Mouse (Mus musculus) midbrain, embryonic 15.5 days (tissue): ENCODE results near the gene Fam104a. TPM values are rescaled to one million over a fixed set of nuclear protein-coding genes. Genes with fewer than 3 reads are reported as not detected.
A peak's percentile ranks its signal among the peaks of the same experiment; 100 is the strongest.

Experiments used
- ATAC-seq: fragments of 200-750 bp; cut with Nextera tagmentation; replicated peaks from 2 replicates; pipeline ENCODE4 v1.8.0; 2017; ENCODE audit warnings: moderate TSS enrichment
- H3K27ac ChIP-seq: fragments of 300-500 bp; sonication (generic); 2 replicates; pipeline ENCODE4 v1.5.1; 2015; ENCODE audit warnings: mild to moderate bottlenecking, inconsistent platforms
- H3K27me3 ChIP-seq: fragments of 300-500 bp; sonication (generic); replicated peaks from 2 replicates; pipeline ENCODE4 v1.6.1; 2015; ENCODE audit warnings: inconsistent platforms
- H3K36me3 ChIP-seq: fragments of 300-500 bp; sonication (generic); replicated peaks from 2 replicates; pipeline ENCODE4 v1.6.1; 2015; ENCODE audit warnings: inconsistent platforms
- H3K4me1 ChIP-seq: fragments of 300-500 bp; sonication (generic); 2 replicates; pipeline ENCODE4 v1.6.1; 2015; ENCODE audit warnings: inconsistent platforms
- H3K4me2 ChIP-seq: fragments of 300-500 bp; sonication (generic); 2 replicates; pipeline ENCODE4 v1.6.1; 2015; ENCODE audit warnings: inconsistent platforms, mild to moderate bottlenecking, moderate library complexity
- H3K4me3 ChIP-seq: fragments of 300-500 bp; sonication (generic); 2 replicates; pipeline ENCODE4 v1.5.1; 2015; ENCODE audit warnings: mild to moderate bottlenecking, inconsistent platforms
- H3K9ac ChIP-seq: fragments of 300-500 bp; sonication (generic); 2 replicates; pipeline ENCODE4 v1.6.1; 2015; ENCODE audit warnings: mild to moderate bottlenecking, inconsistent platforms
- H3K9me3 ChIP-seq: fragments of 300-500 bp; sonication (generic); 2 replicates; pipeline ENCODE4 v1.6.1; 2016; ENCODE audit warnings: inconsistent platforms
- WGBS: fragments of 180-500 bp; shearing (Covaris S2); methylation state at CpG from one replicate; pipeline ENCODE4 v1.1.7; 2015; ENCODE audit warnings: mixed read lengths; 5-methylcytosine and 5-hydroxymethylcytosine counted together
- polyA plus RNA-seq: library from polyadenylated mRNA; unstranded; fragments of >200 nt; fragmentation: Nextera tagmentation; extraction: Ambion mirVana; gene quantifications from 2 replicates; pipeline ENCODE4 v1.2.1, GENCODE M21; 2015

Gene Fam104a
- polyA plus RNA-seq, 1 experiment from 2014 or later: 42.9 TPM

GRCm38 (mm10) chr11:113697571-113697970 is 13.6 kb upstream of the Fam104a start:
- WGBS: 24% methylated on average over 5 of the region's 5 CpGs

GRCm38 (mm10) chr11:113691851-113692250 is 7.9 kb upstream of the Fam104a start:
- H3K27ac ChIP-seq: no peak overlapping the region
- H3K9ac ChIP-seq: no peak overlapping the region
- no peak overlapping the region for H3K4me2 ChIP-seq
- peaks cover 3% of the 10 kb centered on the region for H3K4me1 ChIP-seq
- H3K9me3 ChIP-seq: no peaks in the 10 kb centered on the region
- peaks cover 60% of the 10 kb centered on the region for H3K36me3 ChIP-seq
- ATAC-seq: no peak
- H3K4me3 ChIP-seq: no peak overlapping the region
- H3K27me3 ChIP-seq: no peaks in the 10 kb centered on the region
- 76% methylated on average over 3 of the region's 3 CpGs for WGBS

More at GRCm38 (mm10) chr11:113697571-113697970, 13.6 kb upstream of the Fam104a start:
- no peaks in the 10 kb centered on the region for H3K27me3 ChIP-seq
- H3K9me3 ChIP-seq: no peaks in the 10 kb centered on the region
- H3K4me2 ChIP-seq: no peak overlapping the region
- ATAC-seq: no peak
- H3K4me1 ChIP-seq: no peaks in the 10 kb centered on the region
- H3K4me3 ChIP-seq: no peak overlapping the region
- H3K36me3 ChIP-seq: peaks cover 34% of the 10 kb centered on the region
- H3K9ac ChIP-seq: no peak overlapping the region
- no peak overlapping the region for H3K27ac ChIP-seq

- WGBS: 87% methylated on average over 5 of the region's 5 CpGs
- H3K36me3 ChIP-seq: peaks cover 57% of the 10 kb centered on the region
- no peak for ATAC-seq
These were observed 7.4 kb upstream of the Fam104a start for GRCm38 (mm10) chr11:113691318-113691717.

GRCm38 (mm10) chr11:113690506-113690905 is 6.6 kb upstream of the Fam104a start:
- peaks cover 15% of the 10 kb centered on the region for H3K4me1 ChIP-seq
- no peak for ATAC-seq
- H3K9me3 ChIP-seq: no peaks in the 10 kb centered on the region
- H3K4me3 ChIP-seq: no peak overlapping the region
- H3K36me3 ChIP-seq: peaks cover 52% of the 10 kb centered on the region
- no peak overlapping the region for H3K4me2 ChIP-seq
- WGBS: 92% methylated on average over 12 of the region's 12 CpGs
- H3K27ac ChIP-seq: no peak overlapping the region
- H3K27me3 ChIP-seq: no peaks in the 10 kb centered on the region
- no peak overlapping the region for H3K9ac ChIP-seq

More at GRCm38 (mm10) chr11:113691318-113691717, 7.4 kb upstream of the Fam104a start:
- no peaks in the 10 kb centered on the region for H3K9me3 ChIP-seq
- H3K4me3 ChIP-seq: no peak overlapping the region
- no peaks in the 10 kb centered on the region for H3K27me3 ChIP-seq
- no peak overlapping the region for H3K4me2 ChIP-seq
- peaks cover 9% of the 10 kb centered on the region for H3K4me1 ChIP-seq
- no peak overlapping the region for H3K9ac ChIP-seq
- H3K27ac ChIP-seq: no peak overlapping the region

GRCm38 (mm10) chr11:113687031-113687430 is 3.1 kb upstream of the Fam104a start:
- 38% methylated on average over 2 of the region's 2 CpGs for WGBS
- no peak for ATAC-seq
- Histone ChIP-seq H3K9me3 (no peaks in the 10 kb centered on the region), H3K27ac (no peak overlapping the region), H3K4me2 (no peak overlapping the region), H3K36me3 (peaks cover 21% of the 10 kb centered on the region), H3K27me3 (no peaks in the 10 kb centered on the region), H3K9ac (no peak overlapping the region), H3K4me3 (no peak overlapping the region), H3K4me1 (peaks cover 35% of the 10 kb centered on the region)

- Histone ChIP-seq H3K4me1 (peaks cover 47% of the 10 kb centered on the region), H3K9ac (peak overlapping the region; percentile 74), H3K9me3 (no peaks in the 10 kb centered on the region), H3K4me3 (peak overlapping the region; percentile 80), H3K4me2 (peak overlapping the region; percentile 86), H3K27me3 (no peaks in the 10 kb centered on the region), H3K27ac (peak overlapping the region; percentile 88), H3K36me3 (peaks cover 18% of the 10 kb centered on the region)
- ATAC-seq: peak; percentile 0; the same call in 1 of the 2 replicates
- WGBS: 42% methylated on average over 25 of the region's 25 CpGs
These were observed 912 bp upstream of the Fam104a start for GRCm38 (mm10) chr11:113684707-113685426.

- under 1% methylated on average over 24 of the region's 38 CpGs for WGBS
- Histone ChIP-seq H3K9ac (peak overlapping the region; percentile 77), H3K9me3 (no peaks in the 10 kb centered on the region), H3K36me3 (peaks cover 5% of the 10 kb centered on the region; the same call in 1 of the 2 replicates), H3K27me3 (no peaks in the 10 kb centered on the region), H3K4me1 (peaks cover 48% of the 10 kb centered on the region), H3K27ac (peak overlapping the region; percentile 88), H3K4me3 (peak overlapping the region; percentile 80), H3K4me2 (peak overlapping the region; percentile 86)
- no peak for ATAC-seq
These were observed 363 bp downstream of the Fam104a start for GRCm38 (mm10) chr11:113683627-113683956.

GRCm38 (mm10) chr11:113682897-113683626 is 893 bp downstream of the Fam104a start:
- peaks cover 50% of the 10 kb centered on the region for H3K4me1 ChIP-seq
- H3K4me2 ChIP-seq: peak overlapping the region; percentile 86
- peak overlapping the region; percentile 80 for H3K4me3 ChIP-seq
- peak overlapping the region; percentile 77 for H3K9ac ChIP-seq
- no peaks in the 10 kb centered on the region for H3K27me3 ChIP-seq
- H3K36me3 ChIP-seq: no peaks in the 10 kb centered on the region
- peak; percentile 24 for ATAC-seq
- H3K9me3 ChIP-seq: no peaks in the 10 kb centered on the region
- 1% methylated on average over 38 of the region's 38 CpGs for whole genome bisulfite sequencing
- H3K27ac ChIP-seq: peak overlapping the region; percentile 88

GRCm38 (mm10) chr11:113681979-113682378 is 2.0 kb downstream of the Fam104a start:
- H3K9ac ChIP-seq: no peak overlapping the region
- H3K4me3 ChIP-seq: no peak overlapping the region; the same call in 1 of the 2 replicates
- H3K4me2 ChIP-seq: peak overlapping the region; percentile 86; the same call in 1 of the 2 replicates

GRCm38 (mm10) chr11:113680954-113681353 is 3.0 kb downstream of the Fam104a start:
- peaks cover 39% of the 10 kb centered on the region for H3K4me1 ChIP-seq
- H3K4me2 ChIP-seq: no peak overlapping the region
- H3K4me3 ChIP-seq: no peak overlapping the region
- H3K36me3 ChIP-seq: 0 out of 2 replicates have a peak, but pooled peaks cover 5% of the 10 kb centered on the region
- no peak overlapping the region for H3K27ac ChIP-seq
- no peak overlapping the region for H3K9ac ChIP-seq
- no peaks in the 10 kb centered on the region for H3K9me3 ChIP-seq
- H3K27me3 ChIP-seq: no peaks in the 10 kb centered on the region
- WGBS: 84% methylated on average over 2 of the region's 2 CpGs
- ATAC-seq: no peak

More at GRCm38 (mm10) chr11:113681979-113682378, 2.0 kb downstream of the Fam104a start:
- H3K4me1 ChIP-seq: peaks cover 48% of the 10 kb centered on the region
- no peaks in the 10 kb centered on the region for H3K36me3 ChIP-seq
- H3K9me3 ChIP-seq: no peaks in the 10 kb centered on the region
- no peak overlapping the region for H3K27ac ChIP-seq
- no peak for ATAC-seq
- no peaks in the 10 kb centered on the region for H3K27me3 ChIP-seq

- H3K4me1 ChIP-seq: peaks cover 27% of the 10 kb centered on the region
- no peak overlapping the region for H3K9ac ChIP-seq
- WGBS: 92% methylated on average over 8 of the region's 8 CpGs
- H3K4me3 ChIP-seq: no peak overlapping the region
- H3K36me3 ChIP-seq: peaks cover 5% of the 10 kb centered on the region; the same call in 1 of the 2 replicates
- no peak overlapping the region for H3K27ac ChIP-seq
- no peaks in the 10 kb centered on the region for H3K9me3 ChIP-seq
- H3K4me2 ChIP-seq: no peak overlapping the region
- no peaks in the 10 kb centered on the region for H3K27me3 ChIP-seq
- ATAC-seq: no peak
These were observed 5.6 kb downstream of the Fam104a start for GRCm38 (mm10) chr11:113678373-113678772.

- Histone ChIP-seq H3K36me3 (peaks cover 7% of the 10 kb centered on the region; the same call in 1 of the 2 replicates), H3K4me3 (no peak overlapping the region), H3K27ac (no peak overlapping the region), H3K4me1 (peaks cover 18% of the 10 kb centered on the region), H3K9me3 (no peaks in the 10 kb centered on the region), H3K27me3 (no peaks in the 10 kb centered on the region), H3K4me2 (no peak overlapping the region), H3K9ac (no peak overlapping the region)
- 92% methylated on average over 2 of the region's 2 CpGs for WGBS
- no peak for ATAC-seq
These were observed 6.6 kb downstream of the Fam104a start for GRCm38 (mm10) chr11:113677378-113677777.
